Mouse (Mus musculus) cerebellum, adult 2 months (tissue): ENCODE measurements around the gene Adgrd1.

Experiments
- CTCF ChIP-seq: fragments of 200-500 bp; IDR thresholded peaks from 2 replicates; pipeline ENCODE4 v1.5.1; 2011; ENCODE audit warnings: low read depth, mild to moderate bottlenecking, control low read depth, low read length, moderate library complexity, borderline replicate concordance; ENCODE audit not compliant: insufficient read depth
- POLR2A ChIP-seq: fragments of 200-500 bp; IDR thresholded peaks from 2 replicates; pipeline ENCODE4 v1.6.1; 2011; ENCODE audit warnings: low read length, control low read depth, borderline replicate concordance; ENCODE audit not compliant: insufficient read depth

DNA sequence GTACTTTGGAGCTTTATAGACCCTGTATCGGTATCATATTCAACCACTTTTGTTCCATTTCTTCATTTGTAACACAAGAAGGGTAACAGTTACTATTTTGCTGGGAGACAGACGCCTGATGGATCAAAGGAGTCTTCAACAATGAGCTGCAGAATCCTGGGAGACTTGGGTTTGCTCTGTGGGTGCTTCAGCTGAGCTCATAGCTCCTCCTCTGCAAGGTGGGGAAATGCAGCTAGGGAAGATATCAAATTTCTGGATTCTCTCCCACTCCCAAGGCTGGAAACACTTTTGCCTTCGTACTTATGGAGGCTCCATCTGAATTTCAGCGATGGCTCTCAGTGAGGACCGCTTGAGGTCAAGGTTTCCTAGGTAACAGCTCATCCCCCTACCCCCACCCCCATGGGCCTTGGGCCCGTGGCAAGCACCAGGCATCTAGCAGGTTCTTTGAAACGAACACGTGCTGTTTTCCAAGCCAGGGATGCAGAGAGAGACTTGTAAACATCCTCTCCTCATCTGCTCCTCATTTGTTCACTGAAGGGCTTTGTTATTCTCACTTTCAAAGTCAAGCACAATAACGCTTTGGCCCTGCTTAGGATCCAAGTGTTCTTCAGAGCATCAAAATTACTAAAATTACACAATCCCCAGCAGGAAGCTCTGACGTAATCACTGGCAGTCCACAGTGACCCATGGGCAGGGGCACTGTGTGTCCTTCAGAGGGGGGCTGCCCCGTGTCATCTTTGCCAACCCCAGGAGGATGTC is 27.7 kb downstream of the Adgrd1 start:
- no peak for TF ChIP-seq POLR2A
- TF ChIP-seq CTCF = no peak
